Mouse (Mus musculus): ENCODE results near the gene Tcp11l2. TPM values are rescaled to one million over a fixed set of nuclear protein-coding genes. Genes with fewer than 3 reads are reported as not detected.

The Tcp11l2 gene
- total RNA-seq, 1 experiment: 2.8 TPM

GRCm38 (mm10) chr10:84608361-84608760, 31.9 kb downstream of the Tcp11l2 start:
- DNase-seq (ENCODE audit: low read depth, low spot score): no peak
- no peak overlapping the region for H3K9ac ChIP-seq (ENCODE audit: insufficient read depth, low read depth, low read length, poor library complexity, severe bottlenecking)
- no peak overlapping the region for H3K27ac ChIP-seq (ENCODE audit: insufficient read depth, low read depth, low read length, poor library complexity, severe bottlenecking)
- TF ChIP-seq CHD2 (IDR thresholded peaks at IDR 0.05; ENCODE audit: low read depth, low read length) (no peak), HCFC1 (IDR thresholded peaks at IDR 0.05; ENCODE audit: borderline replicate concordance, insufficient read depth, low read length) (no peak), ZNF384 (IDR thresholded peaks at IDR 0.05; ENCODE audit: low read depth, low read length) (no peak), ZC3H11A (IDR thresholded peaks at IDR 0.05; ENCODE audit: borderline replicate concordance, low read depth, low read length) (no peak), MAFK (IDR thresholded peaks at IDR 0.05; ENCODE audit: insufficient read depth, low read depth, low read length) (no peak)
- no peak overlapping the region for H3K4me3 ChIP-seq (ENCODE audit: insufficient read depth in 1 of 2, low read depth in 1 of 2, low read length in 2 of 2, poor library complexity in 1 of 2, severe bottlenecking in 1 of 2)
- no peaks in the 10 kb centered on the region for H3K36me3 ChIP-seq (ENCODE audit: control insufficient read depth, insufficient read depth, low read length, poor library complexity, severe bottlenecking)
- in situ Hi-C loops (cut with MboI; ENCODE audit: low sequenced_read_pairs in 2 of 2, unreplicated experiment in 2 of 2): no loop called here
- no peaks in the 10 kb centered on the region for H3K4me1 ChIP-seq (ENCODE audit: control insufficient read depth in 2 of 2, insufficient read depth in 2 of 2, low read length in 2 of 2, poor library complexity in 1 of 2)
- no peaks in the 10 kb centered on the region for H3K9me3 ChIP-seq (ENCODE audit: control insufficient read depth, insufficient read depth, low read depth, low read length)

- Histone ChIP-seq H3K36me3 (ENCODE audit: control insufficient read depth, insufficient read depth, low read length, poor library complexity, severe bottlenecking) (no peaks in the 10 kb centered on the region), H3K4me3 (ENCODE audit: insufficient read depth in 1 of 2, low read depth in 1 of 2, low read length in 2 of 2, poor library complexity in 1 of 2, severe bottlenecking in 1 of 2) (no peak overlapping the region), H3K27ac (ENCODE audit: insufficient read depth, low read depth, low read length, poor library complexity, severe bottlenecking) (no peak overlapping the region), H3K9ac (ENCODE audit: insufficient read depth, low read depth, low read length, poor library complexity, severe bottlenecking) (no peak overlapping the region), H3K9me3 (ENCODE audit: control insufficient read depth, insufficient read depth, low read depth, low read length) (no peaks in the 10 kb centered on the region), H3K4me1 (ENCODE audit: control insufficient read depth in 2 of 2, insufficient read depth in 2 of 2, low read length in 2 of 2, poor library complexity in 1 of 2) (no peaks in the 10 kb centered on the region)
- in situ Hi-C loops (cut with MboI; ENCODE audit: low sequenced_read_pairs in 2 of 2, unreplicated experiment in 2 of 2): no loop called here
- no peak for DNase-seq (ENCODE audit: low read depth, low spot score)
- TF ChIP-seq HCFC1 (IDR thresholded peaks at IDR 0.05; ENCODE audit: borderline replicate concordance, insufficient read depth, low read length): no peak
These were observed 33.9 kb downstream of the Tcp11l2 start for GRCm38 (mm10) chr10:84610324-84610723.

- in situ Hi-C loops (cut with MboI; ENCODE audit: low sequenced_read_pairs in 2 of 2, unreplicated experiment in 2 of 2): no loop called here
- Histone ChIP-seq H3K27ac (ENCODE audit: insufficient read depth, low read depth, low read length, poor library complexity, severe bottlenecking) (no peak overlapping the region), H3K9ac (ENCODE audit: insufficient read depth, low read depth, low read length, poor library complexity, severe bottlenecking) (no peak overlapping the region), H3K4me3 (ENCODE audit: insufficient read depth in 1 of 2, low read depth in 1 of 2, low read length in 2 of 2, poor library complexity in 1 of 2, severe bottlenecking in 1 of 2) (no peak overlapping the region), H3K36me3 (ENCODE audit: control insufficient read depth, insufficient read depth, low read length, poor library complexity, severe bottlenecking) (no peaks in the 10 kb centered on the region), H3K4me1 (ENCODE audit: control insufficient read depth in 2 of 2, insufficient read depth in 2 of 2, low read length in 2 of 2, poor library complexity in 1 of 2) (no peaks in the 10 kb centered on the region), H3K9me3 (ENCODE audit: control insufficient read depth, insufficient read depth, low read depth, low read length) (no peaks in the 10 kb centered on the region)
- TF ChIP-seq MAFK (IDR thresholded peaks at IDR 0.05; ENCODE audit: insufficient read depth, low read depth, low read length) (no peak), ZC3H11A (IDR thresholded peaks at IDR 0.05; ENCODE audit: borderline replicate concordance, low read depth, low read length) (no peak), ZNF384 (IDR thresholded peaks at IDR 0.05; ENCODE audit: low read depth, low read length) (no peak), HCFC1 (IDR thresholded peaks at IDR 0.05; ENCODE audit: borderline replicate concordance, insufficient read depth, low read length) (no peak), CHD2 (IDR thresholded peaks at IDR 0.05; ENCODE audit: low read depth, low read length) (no peak)
- no peak for DNase-seq (ENCODE audit: low read depth, low spot score)
These were observed 34.4 kb downstream of the Tcp11l2 start for GRCm38 (mm10) chr10:84610783-84611182.

- Histone ChIP-seq H3K9ac (ENCODE audit: insufficient read depth, low read depth, low read length, poor library complexity, severe bottlenecking) (no peak overlapping the region), H3K27ac (ENCODE audit: insufficient read depth, low read depth, low read length, poor library complexity, severe bottlenecking) (no peak overlapping the region), H3K4me1 (ENCODE audit: control insufficient read depth in 2 of 2, insufficient read depth in 2 of 2, low read length in 2 of 2, poor library complexity in 1 of 2) (no peaks in the 10 kb centered on the region), H3K4me3 (ENCODE audit: insufficient read depth in 1 of 2, low read depth in 1 of 2, low read length in 2 of 2, poor library complexity in 1 of 2, severe bottlenecking in 1 of 2) (no peak overlapping the region), H3K36me3 (ENCODE audit: control insufficient read depth, insufficient read depth, low read length, poor library complexity, severe bottlenecking) (no peaks in the 10 kb centered on the region), H3K9me3 (ENCODE audit: control insufficient read depth, insufficient read depth, low read depth, low read length) (no peaks in the 10 kb centered on the region)
- no peak for TF ChIP-seq CHD2 (IDR thresholded peaks at IDR 0.05; ENCODE audit: low read depth, low read length)
- TF ChIP-seq ZNF384 (IDR thresholded peaks at IDR 0.05; ENCODE audit: low read depth, low read length): no peak
- TF ChIP-seq ZC3H11A (IDR thresholded peaks at IDR 0.05; ENCODE audit: borderline replicate concordance, low read depth, low read length): no peak
- TF ChIP-seq HCFC1 (IDR thresholded peaks at IDR 0.05; ENCODE audit: borderline replicate concordance, insufficient read depth, low read length): no peak
- no peak for TF ChIP-seq MAFK (IDR thresholded peaks at IDR 0.05; ENCODE audit: insufficient read depth, low read depth, low read length)
- in situ Hi-C loops (cut with MboI; ENCODE audit: low sequenced_read_pairs in 2 of 2, unreplicated experiment in 2 of 2): no loop called here
- DNase-seq (ENCODE audit: low read depth, low spot score): no peak
These were observed 35.2 kb downstream of the Tcp11l2 start for GRCm38 (mm10) chr10:84611664-84612063.

- Histone ChIP-seq H3K4me3 (ENCODE audit: insufficient read depth in 1 of 2, low read depth in 1 of 2, low read length in 2 of 2, poor library complexity in 1 of 2, severe bottlenecking in 1 of 2) (no peak overlapping the region), H3K9me3 (ENCODE audit: control insufficient read depth, insufficient read depth, low read depth, low read length) (no peaks in the 10 kb centered on the region), H3K4me1 (ENCODE audit: control insufficient read depth in 2 of 2, insufficient read depth in 2 of 2, low read length in 2 of 2, poor library complexity in 1 of 2) (no peaks in the 10 kb centered on the region), H3K9ac (ENCODE audit: insufficient read depth, low read depth, low read length, poor library complexity, severe bottlenecking) (no peak overlapping the region), H3K27ac (ENCODE audit: insufficient read depth, low read depth, low read length, poor library complexity, severe bottlenecking) (no peak overlapping the region), H3K36me3 (ENCODE audit: control insufficient read depth, insufficient read depth, low read length, poor library complexity, severe bottlenecking) (no peaks in the 10 kb centered on the region)
- no peak for DNase-seq (ENCODE audit: low read depth, low spot score)
- in situ Hi-C loops (cut with MboI; ENCODE audit: low sequenced_read_pairs in 2 of 2, unreplicated experiment in 2 of 2): no loop called here
- TF ChIP-seq CHD2 (IDR thresholded peaks at IDR 0.05; ENCODE audit: low read depth, low read length): no peak
These were observed 35.9 kb downstream of the Tcp11l2 start for GRCm38 (mm10) chr10:84612281-84612680.

Measured in ES-E14 (cell line).